Mouse (Mus musculus): ENCODE results near the gene Dbil5. TPM values are rescaled to one million over a fixed set of nuclear protein-coding genes. Genes with fewer than 3 reads are reported as not detected.
"Not testable (repeated sequence)": the region's sequence is repeated elsewhere in the genome, so short reads cannot be mapped to it uniquely, and the experiment has no call there.

The Dbil5 gene
- 23.3 and 26.9 TPM in 2 replicates for polyA plus RNA-seq (2012; rRNA removed)

GRCm38 (mm10) chr11:76217390-76217800, at the start of gene Dbil5, which contains the start of gene Gemin4:
Gene Dbil5, plus strand, starts transcription at chr11:76217608.
Gene Gemin4, minus strand, starts transcription at chr11:76217664.
- peak; percentile 61 for DNase-seq (ENCODE audit: low read depth)

GRCm38 (mm10) chr11:76168976-76169375, 48.4 kb upstream of the Dbil5 start:
- DNase-seq (ENCODE audit: low read depth) = no peak

GRCm38 (mm10) chr11:76170207-76170606, 47.2 kb upstream of the Dbil5 start:
- DNase-seq (ENCODE audit: low read depth) = no peak

GRCm38 (mm10) chr11:76178726-76179494, 38.5 kb upstream of the Dbil5 start:
- DNase-seq (ENCODE audit: low read depth) = peak; percentile 38

- DNase-seq (ENCODE audit: low read depth) = peak; percentile 45
Measured at GRCm38 (mm10) chr11:76179495-76180145, 37.8 kb upstream of the Dbil5 start, which contains the start of the genes Vps53 and Fam57a. Gene Vps53, minus strand, starts transcription at chr11:76179647. Gene Fam57a, plus strand, starts transcription at chr11:76179671.

GRCm38 (mm10) chr11:76180146-76180540, 37.3 kb upstream of the Dbil5 start:
- peak; percentile 88 for DNase-seq (ENCODE audit: low read depth)

- no peak for DNase-seq (ENCODE audit: low read depth)
Measured at GRCm38 (mm10) chr11:76183745-76184144, 33.7 kb upstream of the Dbil5 start.

- DNase-seq (ENCODE audit: low read depth) = no peak
Measured at GRCm38 (mm10) chr11:76186908-76187307, 30.5 kb upstream of the Dbil5 start.

GRCm38 (mm10) chr11:76196275-76196976, 21.0 kb upstream of the Dbil5 start:
- no peak for DNase-seq (ENCODE audit: low read depth)

- no peak for DNase-seq (ENCODE audit: low read depth)
Measured at GRCm38 (mm10) chr11:76196977-76197469, 20.4 kb upstream of the Dbil5 start.

GRCm38 (mm10) chr11:76201761-76202674, 15.4 kb upstream of the Dbil5 start:
- no peak for DNase-seq (ENCODE audit: low read depth)

GRCm38 (mm10) chr11:76206793-76207192, 10.6 kb upstream of the Dbil5 start:
- DNase-seq (ENCODE audit: low read depth) = no peak

GRCm38 (mm10) chr11:76210228-76210985, 7.0 kb upstream of the Dbil5 start:
- DNase-seq (ENCODE audit: low read depth) = no peak

GRCm38 (mm10) chr11:76211595-76211994, 5.8 kb upstream of the Dbil5 start:
- DNase-seq (ENCODE audit: low read depth) = not testable (repeated sequence)

GRCm38 (mm10) chr11:76213841-76214240, 3.6 kb upstream of the Dbil5 start:
- no peak for DNase-seq (ENCODE audit: low read depth)

GRCm38 (mm10) chr11:76215011-76215410, 2.4 kb upstream of the Dbil5 start:
- no peak for DNase-seq (ENCODE audit: low read depth)

- no peak for DNase-seq (ENCODE audit: low read depth)
Measured at GRCm38 (mm10) chr11:76216049-76216540, 1.3 kb upstream of the Dbil5 start.

- DNase-seq (ENCODE audit: low read depth) = peak; percentile 100
Measured at GRCm38 (mm10) chr11:76216681-76217389, 573 bp upstream of the Dbil5 start.

GRCm38 (mm10) chr11:76224631-76225030, 7.2 kb downstream of the Dbil5 start:
- DNase-seq (ENCODE audit: low read depth) = no peak
